Mouse (Mus musculus) kidney, adult 18-20 months (tissue): ENCODE results near the gene Bmp10.
A peak's percentile ranks its signal among the peaks of the same experiment; 100 is the strongest.
"Not testable (repeated sequence)": the region's sequence is repeated elsewhere in the genome, so short reads cannot be mapped to it uniquely, and the experiment has no call there.

Source experiments
- DNase-seq: peaks from one replicate; pipeline ENCODE4 v3.0.0; 2021

Gene Bmp10

DNA sequence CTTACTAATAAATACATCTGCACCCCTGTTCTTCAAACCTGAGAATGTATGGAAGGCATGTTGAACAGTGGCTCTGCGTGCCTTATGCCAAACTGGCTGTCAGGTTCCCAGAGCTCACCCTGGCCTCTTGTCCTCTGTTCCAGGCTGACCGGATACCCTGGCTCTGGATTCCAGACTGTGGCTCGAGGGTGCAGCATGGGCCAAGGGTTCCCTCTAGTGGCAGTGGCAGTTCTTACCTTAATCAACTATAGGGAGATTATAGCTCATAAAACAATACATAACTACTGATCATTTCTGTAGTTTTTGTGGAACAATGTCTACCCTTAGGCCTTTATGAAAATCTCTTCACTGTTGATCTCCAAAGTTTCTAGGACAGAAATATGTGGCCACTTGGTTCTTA, 22.2 kb downstream of the Bmp10 start:
- peak; percentile 57 for DNase-seq

DNA sequence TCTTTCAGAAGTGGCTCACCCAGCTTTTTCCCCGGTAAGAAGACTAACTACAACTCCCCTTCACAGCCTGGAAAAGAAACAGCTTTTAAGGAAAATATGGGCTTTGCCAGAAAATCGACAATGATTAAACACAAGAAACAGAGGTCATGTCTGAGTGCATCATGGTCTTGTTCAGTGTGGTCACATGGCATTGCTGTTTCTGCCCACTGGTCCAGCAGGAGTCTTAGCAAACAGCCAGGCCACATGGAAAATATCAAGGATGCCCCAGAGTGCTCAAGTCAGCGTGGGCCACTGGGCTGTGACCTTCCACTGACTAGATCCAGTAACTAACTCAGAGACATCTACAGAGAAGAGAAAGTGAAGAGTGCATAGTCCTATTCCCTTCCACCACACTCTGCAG, 23.0 kb downstream of the Bmp10 start:
- peak; percentile 20 for DNase-seq

DNA sequence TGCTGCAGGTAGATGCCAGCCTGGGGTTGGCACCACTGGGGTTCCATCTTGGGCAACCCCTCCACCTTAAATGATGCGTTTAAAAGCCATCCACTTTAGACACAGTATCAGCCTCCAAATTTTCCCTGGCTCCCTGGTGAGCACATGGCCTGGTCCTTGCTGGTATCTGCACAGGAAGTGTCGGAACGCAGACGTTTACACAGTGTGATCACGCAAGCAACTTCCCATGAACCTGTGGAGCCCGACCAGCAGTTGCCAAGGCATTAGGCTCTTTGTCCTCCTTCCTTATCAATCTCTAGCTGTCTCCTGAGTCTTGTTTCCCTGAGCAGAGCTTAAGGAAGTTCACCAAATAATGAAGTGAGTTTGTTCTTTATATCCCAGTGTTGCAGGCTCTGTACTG, 26.7 kb downstream of the Bmp10 start:
- DNase-seq: no peak

DNA sequence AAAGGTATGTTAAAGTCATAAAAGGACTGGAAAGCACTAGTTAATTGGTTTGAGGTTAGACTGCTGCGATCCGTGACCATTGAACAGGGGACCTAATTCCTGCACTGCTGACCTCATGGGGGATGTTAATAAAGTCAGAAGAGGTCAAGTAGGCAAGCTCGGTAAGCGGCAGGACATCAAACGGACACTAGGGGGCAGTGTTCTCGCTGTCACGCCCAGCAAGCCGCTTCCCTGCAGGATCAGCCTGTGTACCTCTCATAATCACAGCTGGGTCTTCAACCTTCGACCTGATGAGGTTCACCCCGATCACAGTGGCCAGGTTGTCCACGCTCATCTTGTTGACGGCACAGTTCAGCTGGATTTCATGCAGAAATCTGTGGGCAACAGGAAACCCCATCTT, 37.4 kb downstream of the Bmp10 start:
- DNase-seq: peak; percentile 76

DNA sequence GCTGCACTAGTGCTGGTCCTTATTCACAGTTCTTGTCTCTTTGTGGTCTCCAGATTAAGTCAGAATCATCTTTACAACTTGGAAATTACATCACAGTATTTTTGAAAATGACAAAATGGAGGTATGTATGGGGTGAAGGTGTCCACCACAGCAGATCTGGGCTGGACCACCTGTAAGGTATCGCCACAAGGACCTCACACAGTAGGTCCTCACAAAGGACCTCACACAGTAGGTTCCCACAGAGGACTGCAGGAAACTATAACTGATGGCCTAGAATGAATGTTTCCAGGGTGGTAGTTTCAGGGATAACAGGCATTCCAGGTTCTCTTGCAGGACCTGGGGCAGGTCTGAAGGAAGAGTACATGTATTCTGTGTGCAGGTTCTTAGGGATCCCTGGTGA, 38.6 kb downstream of the Bmp10 start:
- no peak for DNase-seq

DNA sequence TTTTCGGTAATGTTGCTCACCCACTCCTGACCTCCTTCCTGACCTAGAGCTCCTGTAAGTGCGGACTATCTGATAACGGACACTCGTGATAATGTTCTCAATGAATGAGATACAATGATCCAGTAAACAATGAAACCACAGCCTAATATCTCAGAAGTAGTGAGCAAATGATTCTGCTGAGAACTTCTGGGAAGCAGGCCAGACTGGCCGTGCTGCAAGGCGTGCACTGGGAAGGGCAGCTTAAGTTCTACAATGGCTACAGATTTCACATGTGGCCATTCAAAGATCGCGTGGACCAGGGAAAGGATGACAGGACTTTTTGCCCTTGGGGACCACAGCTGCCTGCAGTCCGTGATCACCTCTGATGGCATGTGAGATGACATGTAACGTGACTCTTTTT, 39.6 kb downstream of the Bmp10 start:
- no peak for DNase-seq

DNA sequence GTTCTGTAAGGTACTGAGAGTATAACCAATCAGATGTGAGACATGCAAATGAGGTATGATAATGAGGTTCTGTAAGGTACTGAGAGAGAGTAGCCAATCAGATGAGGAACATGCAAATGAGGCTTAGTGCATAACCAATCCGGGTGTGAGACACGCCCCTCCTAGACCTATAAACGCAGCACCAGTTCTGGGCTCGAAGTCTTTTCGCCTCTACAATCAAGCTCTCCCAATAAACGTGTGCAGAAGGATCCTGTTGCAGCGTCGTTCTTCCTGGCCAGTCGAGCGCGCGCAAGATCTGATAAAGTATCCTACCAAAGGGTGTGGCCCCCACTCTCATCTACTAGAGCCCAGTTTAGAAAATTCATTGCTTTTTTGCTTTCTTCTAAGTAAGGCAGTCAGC, 41.3 kb downstream of the Bmp10 start:
- DNase-seq: not testable (repeated sequence)

DNA sequence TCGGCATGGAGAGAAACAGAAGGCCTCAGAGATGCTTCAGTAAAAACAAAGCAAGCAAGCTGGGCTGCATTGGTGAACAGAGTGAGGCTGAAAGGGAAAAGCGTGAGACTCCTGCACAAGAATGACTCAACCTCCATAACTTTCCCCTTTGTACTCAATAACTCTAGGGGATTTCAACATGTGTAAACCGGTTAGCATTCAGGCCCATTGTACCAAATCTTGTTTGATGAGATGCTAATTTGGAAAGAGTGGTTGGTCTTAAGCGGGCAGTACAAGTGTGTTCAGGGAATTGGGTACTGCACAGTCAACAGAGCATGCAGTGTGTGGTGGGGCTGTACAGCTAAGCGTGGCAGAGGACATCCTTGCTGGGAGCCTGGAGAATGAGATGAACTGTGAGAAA, 46.4 kb downstream of the Bmp10 start:
- no peak for DNase-seq

DNA sequence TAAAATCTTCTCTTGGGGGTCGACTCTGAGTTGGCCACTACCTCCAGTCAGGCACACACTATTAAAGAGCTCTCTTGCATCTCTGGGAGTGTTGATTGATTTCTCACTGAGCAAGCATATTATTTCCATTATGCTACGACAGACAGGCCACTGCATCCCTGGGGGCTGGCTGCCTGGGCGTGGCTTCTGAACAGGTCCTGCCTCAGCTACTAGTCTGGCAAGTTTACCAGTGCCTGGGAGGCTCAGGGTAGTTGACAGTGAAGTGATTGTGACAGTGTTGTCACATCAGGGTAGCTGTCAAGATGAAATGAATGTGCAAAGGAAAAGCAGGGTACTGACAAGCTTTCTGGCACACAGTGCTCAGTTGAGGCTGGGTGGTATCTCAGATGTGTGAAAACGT, 50.1 kb downstream of the Bmp10 start:
- DNase-seq: no peak

DNA sequence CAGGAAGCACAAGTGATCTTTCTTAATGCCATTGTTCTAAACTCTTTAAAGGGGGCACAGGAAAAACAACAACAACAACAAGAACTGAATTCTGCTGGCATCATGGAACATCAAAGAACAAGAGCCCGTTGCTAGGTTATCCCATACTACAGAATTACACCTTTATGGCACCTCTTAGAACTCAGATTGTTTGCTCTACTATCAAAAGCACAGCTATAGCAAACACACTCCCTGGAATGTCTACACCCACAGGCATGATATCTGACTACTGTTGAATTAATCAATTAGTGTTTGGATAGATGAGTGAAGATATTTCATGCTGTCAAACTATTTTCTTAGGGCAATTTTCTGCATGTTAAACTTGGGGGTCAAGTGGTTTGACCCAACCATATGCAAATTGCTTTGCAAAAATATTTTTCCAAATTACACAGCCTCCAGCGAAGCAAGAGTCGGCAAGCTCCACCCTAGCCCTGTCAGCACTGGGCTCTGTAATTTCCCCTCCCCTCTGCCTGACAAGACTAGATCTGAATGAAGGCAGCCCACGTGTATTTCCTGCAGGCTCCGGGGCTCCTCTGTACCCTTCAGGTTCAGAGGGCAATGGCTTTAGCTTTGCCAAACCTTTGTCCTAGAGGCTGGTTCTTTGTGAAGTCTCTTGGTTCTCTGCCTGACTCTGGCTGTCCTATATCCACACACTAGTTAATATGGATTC, 50.7 kb downstream of the Bmp10 start:
- no peak for DNase-seq

DNA sequence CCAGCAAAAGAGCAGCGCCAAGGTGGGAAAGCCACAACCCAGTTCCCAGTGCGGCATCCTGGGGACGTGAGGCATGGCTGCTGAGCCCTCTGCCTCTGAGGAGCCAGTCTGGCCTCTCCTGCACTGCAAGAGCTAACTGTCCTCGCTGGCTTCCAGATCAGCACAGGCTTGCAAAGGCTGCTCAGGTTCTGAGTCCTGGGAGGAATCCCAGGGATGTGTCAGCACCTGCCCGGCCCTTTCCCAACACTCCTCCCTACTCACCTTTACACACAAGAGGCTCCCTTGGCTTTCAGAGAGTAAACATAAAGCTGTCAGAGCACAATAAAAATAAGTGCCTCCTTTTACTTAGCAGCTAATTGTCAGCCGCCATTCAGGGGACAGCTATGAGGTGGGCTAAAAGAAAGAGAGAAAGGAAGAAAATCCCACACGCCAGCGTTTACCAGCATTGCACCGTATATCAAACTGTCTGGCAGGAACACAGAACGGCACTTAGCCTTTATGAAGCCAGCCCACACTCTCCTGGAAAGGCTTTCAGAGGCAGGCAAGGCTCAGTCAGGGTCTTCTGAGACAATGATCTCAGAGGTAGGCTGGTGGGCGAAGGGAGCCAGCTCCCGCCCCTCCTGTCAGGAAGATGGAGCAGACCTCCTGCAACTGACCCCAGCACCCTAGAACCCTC, 54.6 kb downstream of the Bmp10 start:
- DNase-seq: no peak

DNA sequence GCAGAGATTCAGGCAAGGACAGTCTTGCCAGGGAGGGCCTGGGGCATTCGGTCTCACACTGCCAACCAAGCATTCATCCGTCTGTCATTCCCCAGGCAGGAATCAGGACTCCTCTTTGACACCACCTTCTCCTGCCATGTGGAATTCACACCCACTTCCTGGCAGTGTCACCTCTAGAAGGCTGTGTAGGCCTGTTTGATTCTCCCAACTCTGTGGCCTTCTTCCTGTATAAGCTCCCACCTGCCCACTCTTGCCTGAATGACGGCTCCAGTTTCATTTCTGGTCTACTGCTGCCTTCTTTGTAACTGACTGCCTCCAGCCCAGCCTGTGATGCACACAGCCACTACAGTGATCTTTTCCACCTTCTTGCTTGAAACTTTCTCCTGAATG, 55.1 kb downstream of the Bmp10 start:
- DNase-seq: no peak

DNA sequence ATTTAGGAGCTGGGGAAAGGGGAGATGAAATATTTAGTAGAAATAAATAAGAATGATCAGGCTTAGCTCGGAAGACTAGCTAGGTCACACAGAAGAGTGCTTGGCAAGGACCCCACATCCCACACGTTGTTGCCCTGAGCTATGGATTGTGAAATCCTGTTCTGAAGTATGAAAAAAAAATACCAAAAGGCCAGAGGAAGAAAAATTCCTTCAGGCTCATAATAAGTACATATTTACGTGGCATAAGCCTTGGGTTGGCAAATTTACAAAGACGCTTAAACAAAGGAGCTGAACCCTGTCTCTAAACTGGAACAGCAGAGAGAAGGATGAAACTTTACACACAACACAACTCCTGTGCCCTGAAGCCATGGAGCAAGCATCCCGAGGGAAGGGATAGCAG, 56.0 kb downstream of the Bmp10 start:
- no peak for DNase-seq
